Mouse (Mus musculus): ENCODE data around the gene Map2k3. TPM values are rescaled to one million over a fixed set of nuclear protein-coding genes. Genes with fewer than 3 reads are reported as not detected.

Map2k3 gene
- polyA plus RNA-seq, 1 experiment from 2014 or later = 80.0 TPM

DNA sequence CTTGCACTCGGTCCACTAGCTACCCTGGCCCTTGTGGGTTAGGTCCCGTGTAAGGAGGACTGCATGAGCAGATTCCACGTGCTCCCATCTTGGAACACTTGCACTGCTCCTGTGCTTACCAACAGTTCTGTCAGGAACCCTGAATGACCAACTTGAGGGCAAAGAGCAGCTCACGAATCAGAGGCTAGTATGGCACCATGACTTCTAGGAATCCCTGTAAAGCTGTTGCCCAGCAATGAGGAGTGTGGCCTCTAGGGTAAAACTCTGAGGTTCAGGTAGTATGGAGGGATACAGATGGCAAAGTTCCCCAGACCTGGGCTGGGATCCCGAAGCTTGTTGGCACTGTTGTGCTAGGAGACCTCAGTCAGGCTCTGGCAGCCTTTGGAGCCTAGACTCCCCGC lies 28.2 kb upstream of the Map2k3 start:
- WGBS = 87% methylated on average over 6 of the region's 6 CpGs
- H3K9ac ChIP-seq (replicated peaks; ENCODE audit: low read depth, low read length) = no peak overlapping the region

DNA sequence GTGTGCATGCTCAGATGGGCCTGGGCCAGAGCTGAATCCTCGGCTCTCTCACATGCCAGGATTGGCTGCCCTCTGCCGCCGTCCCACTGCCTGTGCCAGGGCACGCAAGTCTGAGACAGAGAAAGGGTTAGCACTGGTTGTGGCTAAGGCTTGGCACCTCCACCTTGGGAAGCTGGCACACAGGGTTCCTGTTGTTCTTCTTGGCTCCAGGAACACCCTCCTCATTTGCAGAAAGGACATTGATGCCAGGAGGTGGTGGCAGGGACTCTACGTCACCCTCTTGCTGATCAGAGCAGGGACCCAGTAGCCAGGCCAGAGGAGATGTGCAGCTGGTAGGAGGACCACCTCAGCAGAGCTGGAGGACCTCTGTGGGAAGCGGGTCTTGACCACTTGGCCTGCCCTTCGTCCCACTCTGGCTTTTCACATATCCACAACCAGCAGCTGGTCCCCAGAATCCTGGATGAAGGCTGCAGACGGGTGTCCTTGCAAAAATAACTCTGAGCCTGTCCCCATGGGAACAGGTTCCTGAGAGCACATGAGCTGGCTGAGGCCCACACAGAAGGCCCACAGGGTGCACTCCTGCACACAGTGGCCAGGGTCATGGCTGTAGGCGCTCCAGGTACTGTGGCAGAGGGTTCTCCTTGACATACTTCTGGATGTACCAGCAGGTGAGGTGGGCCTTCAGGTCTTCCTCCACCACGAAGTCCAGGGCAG lies 26.3 kb upstream of the Map2k3 start:
- Histone ChIP-seq H3K9me3 (ENCODE audit: control insufficient read depth, low read depth, low read length) (no peaks in the 10 kb centered on the region), H3K27me3 (ENCODE audit: control insufficient read depth, insufficient read depth, low read length) (no peaks in the 10 kb centered on the region), H3K27ac (ENCODE audit: low read length) (no peak overlapping the region), H3K4me2 (replicated peaks; ENCODE audit: low read depth, low read length) (no peak overlapping the region), H3K4me1 (ENCODE audit: control insufficient read depth, insufficient read depth, low read length) (no peaks in the 10 kb centered on the region), H3K9ac (replicated peaks; ENCODE audit: low read depth, low read length) (no peak overlapping the region), H3K4me3 (ENCODE audit: low read depth, low read length) (no peak overlapping the region), H3K36me3 (ENCODE audit: control insufficient read depth, insufficient read depth, low read length) (peaks cover 20% of the 10 kb centered on the region)
- ATAC-seq (ENCODE audit: insufficient number of reproducible peaks, insufficient read depth, low FRiP score, low read depth) = no peak
- WGBS = 87% methylated on average over 10 of the region's 10 CpGs

More for the DNA sequence above, 28.2 kb upstream of the Map2k3 start:
- H3K27me3 ChIP-seq (ENCODE audit: control insufficient read depth, insufficient read depth, low read length) = no peaks in the 10 kb centered on the region
- H3K27ac ChIP-seq (ENCODE audit: low read length) = no peak overlapping the region
- H3K4me2 ChIP-seq (replicated peaks; ENCODE audit: low read depth, low read length) = no peak overlapping the region
- no peak overlapping the region for H3K4me3 ChIP-seq (ENCODE audit: low read depth, low read length)
- no peaks in the 10 kb centered on the region for H3K9me3 ChIP-seq (ENCODE audit: control insufficient read depth, low read depth, low read length)
- H3K4me1 ChIP-seq (ENCODE audit: control insufficient read depth, insufficient read depth, low read length) = no peaks in the 10 kb centered on the region
- ATAC-seq (ENCODE audit: insufficient number of reproducible peaks, insufficient read depth, low FRiP score, low read depth) = no peak
- peaks cover 20% of the 10 kb centered on the region for H3K36me3 ChIP-seq (ENCODE audit: control insufficient read depth, insufficient read depth, low read length)

DNA sequence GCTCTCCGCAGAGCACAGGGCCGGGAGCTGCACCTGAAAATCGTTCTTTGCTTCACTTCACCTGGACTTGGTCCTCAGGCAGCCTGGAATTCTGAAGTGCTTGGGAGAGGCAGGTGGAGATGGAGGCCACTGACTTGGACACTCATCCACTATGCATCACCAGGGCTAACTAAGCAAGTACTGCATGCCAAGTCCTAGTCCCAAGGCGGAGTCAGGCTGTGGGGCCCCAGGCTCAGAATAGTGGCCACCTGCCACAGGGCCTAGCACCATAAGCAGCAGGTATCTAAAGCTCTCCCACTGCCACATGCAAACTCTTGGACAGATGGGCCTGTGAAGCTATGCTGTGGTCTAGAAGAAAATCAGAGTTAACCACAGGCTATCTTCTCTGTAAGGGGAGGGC lies 25.4 kb upstream of the Map2k3 start:
- WGBS = 88% methylated on average over 4 of the region's 4 CpGs

DNA sequence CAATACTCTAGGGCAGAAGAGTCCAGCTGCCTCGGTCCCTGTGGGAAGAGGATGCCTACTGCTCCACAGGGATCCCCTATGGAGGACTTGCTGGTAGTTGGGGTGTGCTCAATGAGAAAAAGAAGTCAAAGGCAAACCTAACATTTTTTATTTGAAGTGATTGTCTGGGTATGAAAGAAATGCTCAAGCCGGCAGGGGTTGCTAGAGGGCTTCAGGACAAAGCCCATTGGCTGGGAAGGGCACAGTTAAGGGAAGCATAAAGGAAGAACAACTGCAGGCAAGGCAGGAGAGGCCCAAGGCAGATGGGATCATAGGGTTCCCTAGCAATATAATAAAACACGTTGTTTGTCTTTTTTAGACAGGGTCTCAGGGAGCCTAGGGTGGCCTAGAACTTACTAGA lies 23.8 kb upstream of the Map2k3 start:
- Histone ChIP-seq H3K4me2 (replicated peaks; ENCODE audit: low read depth, low read length) (no peak overlapping the region), H3K27ac (ENCODE audit: low read length) (no peak overlapping the region), H3K27me3 (ENCODE audit: control insufficient read depth, insufficient read depth, low read length) (no peaks in the 10 kb centered on the region), H3K4me1 (ENCODE audit: control insufficient read depth, insufficient read depth, low read length) (peaks cover 10% of the 10 kb centered on the region), H3K4me3 (ENCODE audit: low read depth, low read length) (no peak overlapping the region), H3K9ac (replicated peaks; ENCODE audit: low read depth, low read length) (no peak overlapping the region), H3K36me3 (ENCODE audit: control insufficient read depth, insufficient read depth, low read length) (peaks cover 20% of the 10 kb centered on the region), H3K9me3 (ENCODE audit: control insufficient read depth, low read depth, low read length) (no peaks in the 10 kb centered on the region)
- WGBS = 71% methylated on average over 3 of the region's 3 CpGs
- no peak for ATAC-seq (ENCODE audit: insufficient number of reproducible peaks, insufficient read depth, low FRiP score, low read depth)

More for the DNA sequence above, 25.4 kb upstream of the Map2k3 start:
- Histone ChIP-seq H3K27ac (ENCODE audit: low read length) (no peak overlapping the region), H3K27me3 (ENCODE audit: control insufficient read depth, insufficient read depth, low read length) (no peaks in the 10 kb centered on the region), H3K9me3 (ENCODE audit: control insufficient read depth, low read depth, low read length) (no peaks in the 10 kb centered on the region), H3K4me1 (ENCODE audit: control insufficient read depth, insufficient read depth, low read length) (no peaks in the 10 kb centered on the region), H3K4me3 (ENCODE audit: low read depth, low read length) (no peak overlapping the region), H3K9ac (replicated peaks; ENCODE audit: low read depth, low read length) (no peak overlapping the region), H3K4me2 (replicated peaks; ENCODE audit: low read depth, low read length) (no peak overlapping the region), H3K36me3 (ENCODE audit: control insufficient read depth, insufficient read depth, low read length) (peaks cover 20% of the 10 kb centered on the region)
- ATAC-seq (ENCODE audit: insufficient number of reproducible peaks, insufficient read depth, low FRiP score, low read depth) = no peak

DNA sequence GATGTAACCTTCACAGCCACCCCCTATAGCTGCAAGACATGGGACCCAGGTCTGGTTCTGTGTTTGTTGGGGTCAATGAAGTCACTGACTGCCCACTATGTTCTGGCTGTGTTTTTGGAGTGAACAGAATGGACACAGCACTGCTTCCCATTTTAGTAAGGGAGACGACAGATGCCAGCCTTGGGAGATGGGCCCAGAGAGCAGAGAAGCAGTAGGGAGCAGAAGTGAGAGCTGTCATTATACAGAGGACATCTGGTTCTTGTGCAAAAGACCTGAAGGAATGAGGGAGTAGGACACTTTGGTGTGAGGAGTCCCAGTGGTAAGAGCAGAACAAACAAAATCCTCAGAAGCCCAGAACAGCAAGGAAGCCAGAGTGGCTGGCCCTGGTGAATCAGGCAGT lies 22.2 kb upstream of the Map2k3 start:
- no peak for ATAC-seq (ENCODE audit: insufficient number of reproducible peaks, insufficient read depth, low FRiP score, low read depth)
- H3K27me3 ChIP-seq (ENCODE audit: control insufficient read depth, insufficient read depth, low read length) = no peaks in the 10 kb centered on the region
- H3K4me1 ChIP-seq (ENCODE audit: control insufficient read depth, insufficient read depth, low read length) = peaks cover 14% of the 10 kb centered on the region
- no peak overlapping the region for H3K4me2 ChIP-seq (replicated peaks; ENCODE audit: low read depth, low read length)
- H3K4me3 ChIP-seq (ENCODE audit: low read depth, low read length) = no peak overlapping the region
- no peaks in the 10 kb centered on the region for H3K9me3 ChIP-seq (ENCODE audit: control insufficient read depth, low read depth, low read length)
- no peak overlapping the region for H3K9ac ChIP-seq (replicated peaks; ENCODE audit: low read depth, low read length)
- H3K36me3 ChIP-seq (ENCODE audit: control insufficient read depth, insufficient read depth, low read length) = peaks cover 12% of the 10 kb centered on the region; the same call in 1 of the 2 replicates
- H3K27ac ChIP-seq (ENCODE audit: low read length) = no peak overlapping the region
- 85% methylated on average over 1 of the region's 1 CpGs for WGBS

DNA sequence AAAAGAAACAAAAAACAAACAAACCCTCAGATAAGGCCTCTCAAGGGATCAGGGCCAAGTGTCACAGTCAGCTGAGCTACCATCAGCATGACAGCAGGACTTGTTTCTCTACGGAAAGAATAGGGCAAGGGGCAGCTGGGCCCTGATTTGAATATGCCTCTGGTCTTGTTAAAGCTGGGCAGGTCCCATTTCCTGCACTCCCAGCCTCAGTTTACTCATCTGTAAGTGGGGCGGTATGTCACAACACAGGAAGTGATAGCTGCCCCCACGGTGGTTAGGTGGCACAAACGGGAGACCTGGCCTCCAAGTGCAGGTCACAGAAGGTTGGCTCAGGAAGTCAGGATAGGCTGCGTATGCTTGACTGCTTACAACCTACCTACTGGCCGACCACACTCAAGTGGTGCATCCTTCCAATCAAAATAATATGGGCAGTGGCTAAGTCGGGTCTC lies 19.3 kb upstream of the Map2k3 start:
- Histone ChIP-seq H3K4me3 (ENCODE audit: low read depth, low read length) (peak overlapping the region; percentile 94), H3K27ac (ENCODE audit: low read length) (no peak overlapping the region), H3K27me3 (ENCODE audit: control insufficient read depth, insufficient read depth, low read length) (no peaks in the 10 kb centered on the region), H3K4me1 (ENCODE audit: control insufficient read depth, insufficient read depth, low read length) (peaks cover 16% of the 10 kb centered on the region), H3K36me3 (ENCODE audit: control insufficient read depth, insufficient read depth, low read length) (no peaks in the 10 kb centered on the region), H3K9ac (replicated peaks; ENCODE audit: low read depth, low read length) (peak overlapping the region; percentile 83), H3K4me2 (replicated peaks; ENCODE audit: low read depth, low read length) (peak overlapping the region; percentile 78), H3K9me3 (ENCODE audit: control insufficient read depth, low read depth, low read length) (no peaks in the 10 kb centered on the region)
- 31% methylated on average over 7 of the region's 7 CpGs for WGBS
- ATAC-seq (ENCODE audit: insufficient number of reproducible peaks, insufficient read depth, low FRiP score, low read depth) = no peak

- peak; percentile 85 for ATAC-seq (ENCODE audit: insufficient number of reproducible peaks, insufficient read depth, low FRiP score, low read depth)
- peak overlapping the region; percentile 44; the same call in 1 of the 2 replicates for H3K27ac ChIP-seq (ENCODE audit: low read length)
These were observed 18.3 kb upstream of the Map2k3 start for GRCm38 (mm10) chr11:60913301-60914196.

GRCm38 (mm10) chr11:60914491-60914890 lies 17.3 kb upstream of the Map2k3 start, which contains the start of gene Natd1:
TSS of gene Natd1 (minus strand) at chr11:60914750.
- H3K27ac ChIP-seq (ENCODE audit: low read length) = 0 out of 2 replicates have a peak within 1 kb of the TSS, but pooled peaks have one; percentile 3
- H3K9ac ChIP-seq (replicated peaks; ENCODE audit: low read depth, low read length) = peak within 1 kb of the TSS; percentile 83
- H3K27me3 ChIP-seq (ENCODE audit: control insufficient read depth, insufficient read depth, low read length) = no peaks in the 10 kb centered on the region
- no peaks in the 10 kb centered on the region for H3K36me3 ChIP-seq (ENCODE audit: control insufficient read depth, insufficient read depth, low read length)
- peak within 1 kb of the TSS; percentile 78 for H3K4me2 ChIP-seq (replicated peaks; ENCODE audit: low read depth, low read length)
- H3K9me3 ChIP-seq (ENCODE audit: control insufficient read depth, low read depth, low read length) = no peaks in the 10 kb centered on the region
- H3K4me1 ChIP-seq (ENCODE audit: control insufficient read depth, insufficient read depth, low read length) = peaks cover 16% of the 10 kb centered on the region
- WGBS = 30% methylated on average over 7 of the region's 7 CpGs
- ATAC-seq (ENCODE audit: insufficient number of reproducible peaks, insufficient read depth, low FRiP score, low read depth) = no peak
- peak within 1 kb of the TSS; percentile 94 for H3K4me3 ChIP-seq (ENCODE audit: low read depth, low read length)

More at GRCm38 (mm10) chr11:60913301-60914196, 18.3 kb upstream of the Map2k3 start:
- Histone ChIP-seq H3K9ac (replicated peaks; ENCODE audit: low read depth, low read length) (peak overlapping the region; percentile 83), H3K27me3 (ENCODE audit: control insufficient read depth, insufficient read depth, low read length) (no peaks in the 10 kb centered on the region), H3K36me3 (ENCODE audit: control insufficient read depth, insufficient read depth, low read length) (no peaks in the 10 kb centered on the region), H3K4me3 (ENCODE audit: low read depth, low read length) (peak overlapping the region; percentile 94), H3K4me2 (replicated peaks; ENCODE audit: low read depth, low read length) (peak overlapping the region; percentile 78), H3K9me3 (ENCODE audit: control insufficient read depth, low read depth, low read length) (no peaks in the 10 kb centered on the region), H3K4me1 (ENCODE audit: control insufficient read depth, insufficient read depth, low read length) (peaks cover 16% of the 10 kb centered on the region)
- WGBS = under 1% methylated on average over 68 of the region's 86 CpGs
